Mouse (Mus musculus): ENCODE data around the gene Fchsd2.
"Not testable (repeated sequence)": the region's sequence is repeated elsewhere in the genome, so short reads cannot be mapped to it uniquely, and the experiment has no call there.

Gene Fchsd2

GRCm38 (mm10) chr7:101123579-101124347 is 31.1 kb downstream of the Fchsd2 start:
- DNase-seq (ENCODE audit: low read depth, low spot score), result peak; percentile 39
- Histone ChIP-seq H3K27me3 (ENCODE audit: control insufficient read depth, insufficient read depth, low read length, poor library complexity, severe bottlenecking) (no peaks in the 10 kb centered on the region), H3K36me3 (ENCODE audit: control insufficient read depth, insufficient read depth, low read length, poor library complexity, severe bottlenecking) (peaks cover 6% of the 10 kb centered on the region; the same call in 1 of the 2 replicates)

- DNase-seq (ENCODE audit: low read depth, low spot score), result no peak
- H3K27me3 ChIP-seq (ENCODE audit: control insufficient read depth, insufficient read depth, low read length, poor library complexity, severe bottlenecking), result no peaks in the 10 kb centered on the region
- H3K36me3 ChIP-seq (ENCODE audit: control insufficient read depth, insufficient read depth, low read length, poor library complexity, severe bottlenecking), result peaks cover 9% of the 10 kb centered on the region; the same call in 1 of the 2 replicates
Observed at GRCm38 (mm10) chr7:101127737-101128136, 35.1 kb downstream of the Fchsd2 start.

GRCm38 (mm10) chr7:101128536-101128935 is 35.9 kb downstream of the Fchsd2 start:
- no peaks in the 10 kb centered on the region for H3K27me3 ChIP-seq (ENCODE audit: control insufficient read depth, insufficient read depth, low read length, poor library complexity, severe bottlenecking)
- peaks cover 9% of the 10 kb centered on the region; the same call in 1 of the 2 replicates for H3K36me3 ChIP-seq (ENCODE audit: control insufficient read depth, insufficient read depth, low read length, poor library complexity, severe bottlenecking)
- DNase-seq (ENCODE audit: low read depth, low spot score), result no peak

GRCm38 (mm10) chr7:101130646-101131045 is 38.0 kb downstream of the Fchsd2 start:
- no peaks in the 10 kb centered on the region for H3K27me3 ChIP-seq (ENCODE audit: control insufficient read depth, insufficient read depth, low read length, poor library complexity, severe bottlenecking)
- peaks cover 13% of the 10 kb centered on the region; the same call in 1 of the 2 replicates for H3K36me3 ChIP-seq (ENCODE audit: control insufficient read depth, insufficient read depth, low read length, poor library complexity, severe bottlenecking)
- DNase-seq (ENCODE audit: low read depth, low spot score), result no peak

- no peak for DNase-seq (ENCODE audit: low read depth, low spot score)
- Histone ChIP-seq H3K27me3 (ENCODE audit: control insufficient read depth, insufficient read depth, low read length, poor library complexity, severe bottlenecking) (no peaks in the 10 kb centered on the region), H3K36me3 (ENCODE audit: control insufficient read depth, insufficient read depth, low read length, poor library complexity, severe bottlenecking) (peaks cover 16% of the 10 kb centered on the region)
Observed at GRCm38 (mm10) chr7:101131281-101131680, 38.6 kb downstream of the Fchsd2 start.

GRCm38 (mm10) chr7:101133591-101133990 is 40.9 kb downstream of the Fchsd2 start:
- H3K36me3 ChIP-seq (ENCODE audit: control insufficient read depth, insufficient read depth, low read length, poor library complexity, severe bottlenecking), result peaks cover 13% of the 10 kb centered on the region
- no peak for DNase-seq (ENCODE audit: low read depth, low spot score)
- no peaks in the 10 kb centered on the region for H3K27me3 ChIP-seq (ENCODE audit: control insufficient read depth, insufficient read depth, low read length, poor library complexity, severe bottlenecking)

GRCm38 (mm10) chr7:101134117-101134516 is 41.5 kb downstream of the Fchsd2 start:
- peaks cover 13% of the 10 kb centered on the region for H3K36me3 ChIP-seq (ENCODE audit: control insufficient read depth, insufficient read depth, low read length, poor library complexity, severe bottlenecking)
- DNase-seq (ENCODE audit: low read depth, low spot score), result no peak
- no peaks in the 10 kb centered on the region for H3K27me3 ChIP-seq (ENCODE audit: control insufficient read depth, insufficient read depth, low read length, poor library complexity, severe bottlenecking)

- no peak for DNase-seq (ENCODE audit: low read depth, low spot score)
- H3K36me3 ChIP-seq (ENCODE audit: control insufficient read depth, insufficient read depth, low read length, poor library complexity, severe bottlenecking), result peaks cover 8% of the 10 kb centered on the region
Observed at GRCm38 (mm10) chr7:101138819-101139218, 46.2 kb downstream of the Fchsd2 start.

GRCm38 (mm10) chr7:101142907-101143306 is 50.2 kb downstream of the Fchsd2 start:
- H3K36me3 ChIP-seq (ENCODE audit: control insufficient read depth, insufficient read depth, low read length, poor library complexity, severe bottlenecking), result peaks cover 7% of the 10 kb centered on the region
- no peak for DNase-seq (ENCODE audit: low read depth, low spot score)
- no peaks in the 10 kb centered on the region for H3K27me3 ChIP-seq (ENCODE audit: control insufficient read depth, insufficient read depth, low read length, poor library complexity, severe bottlenecking)

More at GRCm38 (mm10) chr7:101138819-101139218, 46.2 kb downstream of the Fchsd2 start:
- no peaks in the 10 kb centered on the region for H3K27me3 ChIP-seq (ENCODE audit: control insufficient read depth, insufficient read depth, low read length, poor library complexity, severe bottlenecking)

GRCm38 (mm10) chr7:101144222-101144621 is 51.6 kb downstream of the Fchsd2 start:
- no peaks in the 10 kb centered on the region for H3K27me3 ChIP-seq (ENCODE audit: control insufficient read depth, insufficient read depth, low read length, poor library complexity, severe bottlenecking)
- peaks cover 7% of the 10 kb centered on the region for H3K36me3 ChIP-seq (ENCODE audit: control insufficient read depth, insufficient read depth, low read length, poor library complexity, severe bottlenecking)

GRCm38 (mm10) chr7:101149039-101149438 is 56.4 kb downstream of the Fchsd2 start:
- no peak for DNase-seq (ENCODE audit: low read depth, low spot score)
- peaks cover 11% of the 10 kb centered on the region for H3K36me3 ChIP-seq (ENCODE audit: control insufficient read depth, insufficient read depth, low read length, poor library complexity, severe bottlenecking)
- no peaks in the 10 kb centered on the region for H3K27me3 ChIP-seq (ENCODE audit: control insufficient read depth, insufficient read depth, low read length, poor library complexity, severe bottlenecking)

More at GRCm38 (mm10) chr7:101144222-101144621, 51.6 kb downstream of the Fchsd2 start:
- DNase-seq (ENCODE audit: low read depth, low spot score), result no peak

GRCm38 (mm10) chr7:101154883-101155282 is 62.2 kb downstream of the Fchsd2 start:
- not testable (repeated sequence) for H3K27me3 ChIP-seq (ENCODE audit: control insufficient read depth, insufficient read depth, low read length, poor library complexity, severe bottlenecking); DNase-seq (ENCODE audit: low read depth, low spot score); H3K36me3 ChIP-seq (ENCODE audit: control insufficient read depth, insufficient read depth, low read length, poor library complexity, severe bottlenecking)

GRCm38 (mm10) chr7:101155284-101155683 is 62.6 kb downstream of the Fchsd2 start:
- H3K36me3 ChIP-seq (ENCODE audit: control insufficient read depth, insufficient read depth, low read length, poor library complexity, severe bottlenecking), result peaks cover 7% of the 10 kb centered on the region; the same call in 1 of the 2 replicates
- no peaks in the 10 kb centered on the region for H3K27me3 ChIP-seq (ENCODE audit: control insufficient read depth, insufficient read depth, low read length, poor library complexity, severe bottlenecking)
- DNase-seq (ENCODE audit: low read depth, low spot score), result no peak

GRCm38 (mm10) chr7:101160266-101160665 is 67.6 kb downstream of the Fchsd2 start:
- H3K27me3 ChIP-seq (ENCODE audit: control insufficient read depth, insufficient read depth, low read length, poor library complexity, severe bottlenecking), result no peaks in the 10 kb centered on the region
- DNase-seq (ENCODE audit: low read depth, low spot score), result no peak
- peaks cover 3% of the 10 kb centered on the region; the same call in 1 of the 2 replicates for H3K36me3 ChIP-seq (ENCODE audit: control insufficient read depth, insufficient read depth, low read length, poor library complexity, severe bottlenecking)

- H3K27me3 ChIP-seq (ENCODE audit: control insufficient read depth, insufficient read depth, low read length, poor library complexity, severe bottlenecking), result no peaks in the 10 kb centered on the region
- DNase-seq (ENCODE audit: low read depth, low spot score), result no peak
- H3K36me3 ChIP-seq (ENCODE audit: control insufficient read depth, insufficient read depth, low read length, poor library complexity, severe bottlenecking), result peaks cover 6% of the 10 kb centered on the region; the same call in 1 of the 2 replicates
Observed at GRCm38 (mm10) chr7:101162781-101163180, 70.1 kb downstream of the Fchsd2 start.
